Mouse (Mus musculus) layer of hippocampus, adult 11-12 months (tissue): ENCODE results near the gene Slpi.
A peak's percentile ranks its signal among the peaks of the same experiment; 100 is the strongest.

ENCODE experiments used
- DNase-seq: peaks from one replicate; pipeline ENCODE4 v3.0.0; 2022; ENCODE audit warnings: low spot score

The Slpi gene

GRCm38 (mm10) chr2:164421306-164421705 lies 32.4 kb upstream of the Slpi start:
- DNase-seq, result no peak

GRCm38 (mm10) chr2:164419489-164419888 lies 30.6 kb upstream of the Slpi start:
- DNase-seq, result no peak

GRCm38 (mm10) chr2:164418308-164418875 lies 29.5 kb upstream of the Slpi start:
- no peak for DNase-seq

- no peak for DNase-seq
Measured at GRCm38 (mm10) chr2:164417198-164417597, 28.3 kb upstream of the Slpi start.

- DNase-seq, result no peak
Measured at GRCm38 (mm10) chr2:164414581-164414980, 25.7 kb upstream of the Slpi start.

- no peak for DNase-seq
Measured at GRCm38 (mm10) chr2:164414167-164414566, 25.3 kb upstream of the Slpi start.

- peak; percentile 67 for DNase-seq
Measured at GRCm38 (mm10) chr2:164407708-164408107, 18.8 kb upstream of the Slpi start.

GRCm38 (mm10) chr2:164405519-164405918 lies 16.6 kb upstream of the Slpi start:
- no peak for DNase-seq

- DNase-seq, result no peak
Measured at GRCm38 (mm10) chr2:164405060-164405459, 16.2 kb upstream of the Slpi start, which contains the start of gene Matn4. Gene Matn4 (minus strand): TSS chr2:164405160.

- no peak for DNase-seq
Measured at GRCm38 (mm10) chr2:164404082-164404990, 15.4 kb upstream of the Slpi start.

GRCm38 (mm10) chr2:164403396-164404081 lies 14.6 kb upstream of the Slpi start:
- DNase-seq, result no peak

- peak; percentile 68 for DNase-seq
Measured at GRCm38 (mm10) chr2:164402906-164403305, 14.0 kb upstream of the Slpi start, which contains the start of gene Rbpjl. Gene Rbpjl (plus strand): TSS chr2:164403141.

- DNase-seq, result no peak
Measured at GRCm38 (mm10) chr2:164396911-164397310, 8.0 kb upstream of the Slpi start.

- no peak for DNase-seq
Measured at GRCm38 (mm10) chr2:164396076-164396475, 7.2 kb upstream of the Slpi start.

GRCm38 (mm10) chr2:164393126-164393525 lies 4.2 kb upstream of the Slpi start:
- no peak for DNase-seq

GRCm38 (mm10) chr2:164389499-164389898 lies 604 bp upstream of the Slpi start:
- DNase-seq, result peak; percentile 87

GRCm38 (mm10) chr2:164386953-164387352 lies 1.9 kb downstream of the Slpi start:
- DNase-seq, result peak; percentile 72

GRCm38 (mm10) chr2:164385927-164386763 lies 2.8 kb downstream of the Slpi start:
- DNase-seq, result peak; percentile 57

GRCm38 (mm10) chr2:164383656-164384399 lies 5.1 kb downstream of the Slpi start:
- no peak for DNase-seq

- DNase-seq, result no peak
Measured at GRCm38 (mm10) chr2:164382971-164383370, 5.9 kb downstream of the Slpi start.

GRCm38 (mm10) chr2:164381726-164382125 lies 7.2 kb downstream of the Slpi start:
- no peak for DNase-seq
